Mouse (Mus musculus) Muller cell, postnatal 12 days (primary cell): ENCODE data around the gene Eif3l.

ENCODE experiments used
- DNase-seq: peaks from one replicate; pipeline ENCODE4 v3.0.0-alpha.2; 2015; ENCODE audit errors: inconsistent ontology term

The Eif3l gene

GRCm38 (mm10) chr15:79123751-79124150 is 48.8 kb downstream of the Eif3l start:
- DNase-seq: no peak

- DNase-seq: no peak
Measured at GRCm38 (mm10) chr15:79124331-79124875, 49.4 kb downstream of the Eif3l start.

- DNase-seq: no peak
Measured at GRCm38 (mm10) chr15:79126217-79126932, 51.4 kb downstream of the Eif3l start.

GRCm38 (mm10) chr15:79127101-79127500 is 52.1 kb downstream of the Eif3l start:
- no peak for DNase-seq

GRCm38 (mm10) chr15:79128208-79128607 is 53.2 kb downstream of the Eif3l start:
- no peak for DNase-seq

- DNase-seq: no peak
Measured at GRCm38 (mm10) chr15:79129311-79129710, 54.3 kb downstream of the Eif3l start.

GRCm38 (mm10) chr15:79130782-79131181 is 55.8 kb downstream of the Eif3l start:
- DNase-seq: no peak

- DNase-seq: peak; percentile 89
Measured at GRCm38 (mm10) chr15:79131442-79131841, 56.5 kb downstream of the Eif3l start.

- DNase-seq: no peak
Measured at GRCm38 (mm10) chr15:79133191-79133661, 58.2 kb downstream of the Eif3l start.

- DNase-seq: no peak
Measured at GRCm38 (mm10) chr15:79134496-79135270, 59.7 kb downstream of the Eif3l start.

GRCm38 (mm10) chr15:79135332-79135731 is 60.4 kb downstream of the Eif3l start:
- no peak for DNase-seq

- no peak for DNase-seq
Measured at GRCm38 (mm10) chr15:79135783-79136575, 61.0 kb downstream of the Eif3l start.

- DNase-seq: no peak
Measured at GRCm38 (mm10) chr15:79139640-79140039, 64.7 kb downstream of the Eif3l start.

- DNase-seq: peak; percentile 91
Measured at GRCm38 (mm10) chr15:79140866-79141565, 66.0 kb downstream of the Eif3l start, which contains the start of the genes Polr2f and 1700088E04Rik. Gene Polr2f, plus strand, starts transcription at chr15:79141009. Gene 1700088E04Rik, minus strand, starts transcription at chr15:79141253.

GRCm38 (mm10) chr15:79141566-79141917 is 66.6 kb downstream of the Eif3l start:
- DNase-seq: no peak

GRCm38 (mm10) chr15:79143316-79143715 is 68.3 kb downstream of the Eif3l start:
- no peak for DNase-seq
